Mouse (Mus musculus) neural tube, embryonic 11.5 days (tissue): ENCODE measurements at regions not wholly inside any gene's neighbourhood (a gene's known extent, or its start where the extent isn't known, plus 50 kb on each side); places are given as distances from the start of the nearest gene placed in this dataset.

Source experiments
- ATAC-seq: fragments of 200-750 bp; cut with Nextera tagmentation; 2 replicates; pipeline ENCODE4 v1.8.0; 2017; ENCODE audit warnings: moderate number of reproducible peaks, mild to moderate bottlenecking, moderate TSS enrichment, moderate library complexity; ENCODE audit not compliant: insufficient read depth, low FRiP score, low TSS enrichment
- DNase-seq: peaks from one replicate; pipeline ENCODE4 v3.0.0-alpha.2; 2015; ENCODE audit warnings: low spot score
- H3K27ac ChIP-seq: fragments of 300-500 bp; sonication (generic); 2 replicates; pipeline ENCODE4 v1.5.1; 2014; ENCODE audit warnings: low read depth, mild to moderate bottlenecking, low read length
- H3K27me3 ChIP-seq: fragments of 300-500 bp; sonication (generic); 2 replicates; pipeline ENCODE4 v1.6.1; 2014; ENCODE audit warnings: mild to moderate bottlenecking, low read length, mixed read lengths; ENCODE audit not compliant: control insufficient read depth, insufficient read depth
- H3K36me3 ChIP-seq: fragments of 300-500 bp; sonication (generic); 2 replicates; pipeline ENCODE4 v1.6.1; 2014; ENCODE audit warnings: mild to moderate bottlenecking, low read length, moderate library complexity, mixed read lengths; ENCODE audit not compliant: control insufficient read depth, insufficient read depth
- H3K4me1 ChIP-seq: fragments of 300-500 bp; sonication (generic); 2 replicates; pipeline ENCODE4 v1.6.1; 2014; ENCODE audit warnings: low read length, mixed read lengths; ENCODE audit not compliant: control insufficient read depth, insufficient read depth
- H3K4me2 ChIP-seq: fragments of 300-500 bp; sonication (generic); 2 replicates; pipeline ENCODE4 v1.6.1; 2014; ENCODE audit warnings: low read depth, mild to moderate bottlenecking, moderate library complexity
- H3K4me3 ChIP-seq: fragments of 300-500 bp; sonication (generic); 2 replicates; pipeline ENCODE4 v1.5.1; 2014; ENCODE audit warnings: low read depth, low read length
- H3K9ac ChIP-seq: fragments of 300-500 bp; sonication (generic); 2 replicates; pipeline ENCODE4 v1.6.1; 2014; ENCODE audit warnings: mild to moderate bottlenecking, low read length
- H3K9me3 ChIP-seq: fragments of 300-500 bp; sonication (generic); 2 replicates; pipeline ENCODE4 v1.6.1; 2016; ENCODE audit warnings: low read length; ENCODE audit not compliant: control insufficient read depth
- WGBS: fragments of 180-500 bp; shearing (Covaris S2); extraction: QIAGEN DNeasy Blood & Tissue Kit; methylation state at CpG from one replicate; pipeline ENCODE4 v1.1.7; 2014; 5-methylcytosine and 5-hydroxymethylcytosine counted together

DNA sequence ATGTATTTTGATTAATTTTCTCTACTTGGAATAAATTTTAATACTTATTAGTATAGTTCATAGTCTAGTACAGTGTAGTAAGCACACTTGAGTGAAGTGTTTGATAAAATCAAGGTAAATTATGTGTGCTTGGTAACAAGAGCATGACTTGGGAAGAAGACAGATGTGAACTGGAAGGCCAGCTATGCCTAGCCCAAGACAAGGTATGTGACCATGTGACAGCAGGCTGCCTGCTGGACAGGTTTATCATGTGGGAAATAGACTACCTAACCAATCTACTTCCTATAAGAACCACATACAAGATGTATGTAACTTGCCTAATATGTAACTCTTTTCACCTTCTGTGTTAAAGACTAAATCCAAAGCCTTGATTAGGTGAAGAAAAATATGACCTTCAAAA, 122.5 kb downstream of the Areg start:
- DNase-seq (no peak), ATAC-seq (no peak)
- no peak overlapping the region for H3K27ac ChIP-seq
- H3K9ac ChIP-seq, result no peak overlapping the region
- H3K36me3 ChIP-seq, result no peaks in the 10 kb centered on the region
- H3K4me3 ChIP-seq, result no peak overlapping the region
- no peak overlapping the region for H3K4me2 ChIP-seq
- H3K9me3 ChIP-seq, result no peaks in the 10 kb centered on the region
- no peaks in the 10 kb centered on the region for H3K27me3 ChIP-seq
- no peaks in the 10 kb centered on the region for H3K4me1 ChIP-seq

DNA sequence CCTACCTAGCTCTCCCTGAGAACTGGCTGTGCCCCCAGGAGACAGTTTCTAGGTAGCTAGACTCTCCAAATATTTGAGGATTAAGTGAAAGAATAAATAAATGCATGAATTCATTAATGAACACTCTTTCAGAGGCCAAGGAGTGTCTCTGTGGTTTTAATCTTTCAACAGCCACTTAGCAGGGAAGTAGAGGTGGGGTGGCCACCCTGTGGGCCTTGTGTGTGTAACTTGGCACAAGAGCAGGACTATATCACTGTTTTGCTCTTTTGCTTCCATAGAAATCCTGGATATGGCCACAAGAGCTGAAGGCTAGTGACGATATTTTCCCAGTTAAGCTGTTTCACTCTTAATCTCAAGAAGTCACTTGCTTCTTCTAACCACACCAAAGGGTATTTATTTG, 123.1 kb downstream of the Areg start:
- 100% methylated on average over 1 of the region's 1 CpGs for WGBS
- no peaks in the 10 kb centered on the region for H3K27me3 ChIP-seq
- ATAC-seq, result no peak

DNA sequence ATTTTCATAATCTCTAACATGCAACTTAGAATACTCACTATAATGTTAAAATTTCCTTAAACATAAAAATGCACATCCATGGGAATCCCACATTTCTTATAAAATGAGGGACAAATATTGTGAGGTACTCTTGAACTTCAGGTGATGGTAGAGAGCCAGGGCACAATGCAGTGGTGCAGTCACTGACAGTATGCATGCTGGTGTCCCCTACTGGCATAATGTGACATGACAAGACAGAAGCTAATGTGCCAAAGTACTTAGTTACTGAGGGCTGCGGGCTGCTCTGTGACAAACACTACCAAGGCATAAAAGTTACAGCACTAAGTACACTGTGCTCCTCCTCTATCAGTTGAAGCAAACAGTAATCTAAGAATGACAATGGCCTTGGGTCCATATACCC, 131.3 kb downstream of the Areg start:
- DNase-seq (no peak), ATAC-seq (no peak)

More for the DNA sequence above, 123.1 kb downstream of the Areg start:
- H3K36me3 ChIP-seq, result no peaks in the 10 kb centered on the region
- H3K9ac ChIP-seq, result no peak overlapping the region
- H3K4me3 ChIP-seq, result no peak overlapping the region
- no peaks in the 10 kb centered on the region for H3K4me1 ChIP-seq
- no peak overlapping the region for H3K27ac ChIP-seq
- no peaks in the 10 kb centered on the region for H3K9me3 ChIP-seq
- no peak for DNase-seq
- no peak overlapping the region for H3K4me2 ChIP-seq

DNA sequence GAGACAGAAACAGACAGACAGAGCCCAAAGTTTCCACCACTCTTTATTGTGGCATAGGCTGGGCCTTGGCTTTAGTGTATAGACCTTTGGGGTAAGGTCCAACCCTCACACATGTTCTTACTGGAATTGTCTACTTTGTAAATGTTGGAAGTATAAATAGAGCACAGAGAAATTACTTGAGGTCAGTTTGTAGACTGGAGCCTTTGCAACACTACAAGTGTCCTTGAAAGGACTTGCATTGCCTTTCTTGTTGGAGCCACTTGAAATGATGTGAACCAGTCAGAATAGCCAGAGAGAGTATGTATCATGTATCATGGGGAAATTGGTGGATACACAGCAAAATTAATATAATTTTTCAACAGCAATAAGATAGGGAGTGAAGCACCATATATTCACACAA, 131.4 kb downstream of the Btc start:
- Histone ChIP-seq H3K4me1 (no peaks in the 10 kb centered on the region), H3K9ac (no peak overlapping the region), H3K36me3 (no peaks in the 10 kb centered on the region), H3K4me2 (no peak overlapping the region), H3K27me3 (no peaks in the 10 kb centered on the region), H3K4me3 (no peak overlapping the region), H3K9me3 (no peaks in the 10 kb centered on the region), H3K27ac (no peak overlapping the region)
- no peak for ATAC-seq
- no peak for DNase-seq

More for the DNA sequence above, 131.3 kb downstream of the Areg start:
- H3K27me3 ChIP-seq, result no peaks in the 10 kb centered on the region
- WGBS, result 70% methylated on average over 1 of the region's 1 CpGs
- no peak overlapping the region for H3K27ac ChIP-seq
- no peaks in the 10 kb centered on the region for H3K9me3 ChIP-seq
- H3K4me3 ChIP-seq, result no peak overlapping the region
- H3K4me2 ChIP-seq, result no peak overlapping the region
- H3K9ac ChIP-seq, result no peak overlapping the region
- H3K36me3 ChIP-seq, result no peaks in the 10 kb centered on the region
- no peaks in the 10 kb centered on the region for H3K4me1 ChIP-seq

DNA sequence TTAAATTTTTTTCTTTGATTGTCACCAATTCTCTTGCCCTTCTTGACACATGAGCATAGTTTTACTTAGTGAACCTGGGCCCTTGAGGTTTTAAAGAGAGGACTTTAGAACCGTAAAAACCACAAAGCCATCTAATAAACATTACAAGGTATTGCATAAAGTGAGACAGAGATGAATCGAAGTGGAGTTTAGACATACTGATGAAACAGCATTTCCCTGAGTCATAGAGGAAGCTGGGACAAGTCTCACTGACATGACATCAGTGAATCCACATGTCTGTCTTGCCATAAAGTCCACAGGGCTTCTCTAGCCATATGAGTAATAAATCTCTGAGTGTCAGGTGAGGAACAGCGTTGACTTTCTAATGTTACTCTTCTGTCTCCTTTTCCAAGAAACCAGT, 128.4 kb downstream of the Btc start:
- H3K27ac ChIP-seq, result no peak overlapping the region
- ATAC-seq (no peak), DNase-seq (no peak)
- H3K36me3 ChIP-seq, result no peaks in the 10 kb centered on the region
- no peak overlapping the region for H3K9ac ChIP-seq
- H3K27me3 ChIP-seq, result no peaks in the 10 kb centered on the region
- WGBS, result 88% methylated on average over 3 of the region's 3 CpGs
- H3K4me1 ChIP-seq, result no peaks in the 10 kb centered on the region
- H3K4me3 ChIP-seq, result no peak overlapping the region
- H3K4me2 ChIP-seq, result no peak overlapping the region
- H3K9me3 ChIP-seq, result no peaks in the 10 kb centered on the region

DNA sequence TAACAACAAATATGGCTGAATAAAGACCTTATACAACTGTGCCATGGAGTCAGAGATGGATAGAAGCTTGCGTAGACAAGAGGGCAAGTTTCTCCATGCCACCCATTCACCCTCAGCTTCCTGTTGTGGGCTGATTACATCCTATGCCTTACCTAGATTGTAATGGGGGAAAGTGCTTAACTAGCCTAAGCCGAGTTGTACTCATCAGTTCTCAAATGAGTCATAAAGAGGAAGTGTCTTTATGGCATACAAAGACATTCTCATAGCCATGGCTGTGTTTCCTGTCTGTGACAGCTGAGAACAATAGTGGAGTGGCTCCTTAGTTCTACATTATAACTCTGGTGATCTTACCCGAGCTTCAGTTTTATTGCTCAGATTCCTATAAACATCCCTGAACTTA, 124.3 kb downstream of the Btc start:
- H3K4me1 ChIP-seq, result no peaks in the 10 kb centered on the region
- DNase-seq (no peak), ATAC-seq (no peak)
- H3K4me3 ChIP-seq, result no peak overlapping the region
- no peak overlapping the region for H3K27ac ChIP-seq
- H3K9me3 ChIP-seq, result no peaks in the 10 kb centered on the region
- H3K36me3 ChIP-seq, result no peaks in the 10 kb centered on the region
- no peaks in the 10 kb centered on the region for H3K27me3 ChIP-seq
- no peak overlapping the region for H3K4me2 ChIP-seq
- H3K9ac ChIP-seq, result no peak overlapping the region
- WGBS, result 77% methylated on average over 3 of the region's 3 CpGs

DNA sequence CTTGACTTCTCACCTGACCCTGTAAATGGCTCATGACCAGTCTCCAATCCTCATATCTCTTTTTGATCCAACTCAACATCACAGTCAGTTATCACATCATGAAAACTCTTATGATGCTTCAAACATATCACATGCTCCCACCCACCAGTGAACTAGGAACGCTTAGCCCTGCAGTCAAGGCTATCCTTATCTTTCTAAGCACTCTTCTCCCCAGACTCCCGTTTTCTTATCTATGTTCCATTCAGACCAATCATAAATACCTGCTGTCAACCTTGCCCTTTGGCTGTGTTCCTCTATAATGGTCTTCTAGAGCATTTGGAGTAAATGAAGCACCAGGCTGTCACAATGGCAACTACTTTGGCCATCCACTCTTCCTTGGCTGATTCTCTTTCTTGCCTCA, 123.3 kb downstream of the Btc start:
- H3K27ac ChIP-seq, result no peak overlapping the region
- ATAC-seq (no peak), DNase-seq (no peak)
- no peaks in the 10 kb centered on the region for H3K27me3 ChIP-seq
- H3K9ac ChIP-seq, result no peak overlapping the region
- H3K4me2 ChIP-seq, result no peak overlapping the region
- no peaks in the 10 kb centered on the region for H3K9me3 ChIP-seq
- H3K4me3 ChIP-seq, result no peak overlapping the region
- WGBS, result 88% methylated on average over 2 of the region's 2 CpGs
- H3K36me3 ChIP-seq, result no peaks in the 10 kb centered on the region
- H3K4me1 ChIP-seq, result no peaks in the 10 kb centered on the region

DNA sequence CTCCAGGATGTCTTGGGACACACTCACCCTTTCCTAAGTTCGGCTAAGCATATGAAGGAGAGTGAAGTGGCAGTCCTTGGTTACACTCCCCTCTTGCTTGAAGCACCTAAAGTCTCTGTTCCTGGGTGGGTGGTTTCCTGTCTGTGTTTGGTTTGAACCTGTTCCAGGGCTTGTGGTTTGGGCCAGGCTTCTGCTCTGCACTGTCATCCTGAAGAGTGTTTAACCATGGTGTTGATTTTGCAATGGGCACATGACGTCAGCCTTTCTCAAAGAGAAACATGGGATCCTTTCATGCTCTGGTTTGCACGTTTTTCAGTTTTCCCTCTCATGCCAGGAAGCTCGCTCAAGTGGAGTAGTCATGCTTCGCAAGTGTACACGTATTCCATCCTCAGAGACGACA, 119.8 kb downstream of the Btc start:
- 89% methylated on average over 7 of the region's 7 CpGs for WGBS
- H3K9me3 ChIP-seq, result no peaks in the 10 kb centered on the region
- H3K4me3 ChIP-seq, result no peak overlapping the region
- no peaks in the 10 kb centered on the region for H3K4me1 ChIP-seq
- DNase-seq (no peak), ATAC-seq (no peak)
- no peak overlapping the region for H3K27ac ChIP-seq
- no peaks in the 10 kb centered on the region for H3K36me3 ChIP-seq
- no peak overlapping the region for H3K4me2 ChIP-seq
- H3K27me3 ChIP-seq, result no peaks in the 10 kb centered on the region
- H3K9ac ChIP-seq, result no peak overlapping the region

DNA sequence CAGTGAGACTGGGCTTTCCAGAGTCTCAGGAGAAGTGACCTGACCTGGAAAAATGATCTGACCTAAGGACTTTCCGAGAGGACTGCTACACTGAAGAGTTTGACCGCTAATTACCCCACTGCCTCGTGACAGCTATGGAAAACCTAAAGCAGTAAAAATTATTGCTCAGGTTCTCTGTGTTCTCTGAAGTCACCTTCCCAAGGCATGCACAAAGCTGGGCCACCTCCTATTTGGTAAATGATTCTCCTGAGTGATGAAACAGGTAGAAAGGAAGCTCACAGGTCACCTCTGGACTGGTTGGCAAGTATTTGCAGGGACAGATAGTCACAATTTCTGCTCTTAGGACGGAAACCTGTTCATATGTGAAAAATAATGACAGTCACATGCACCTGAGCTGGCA, 109.7 kb downstream of the Btc start:
- Histone ChIP-seq H3K9me3 (no peaks in the 10 kb centered on the region), H3K4me1 (no peaks in the 10 kb centered on the region), H3K27ac (no peak overlapping the region), H3K9ac (no peak overlapping the region), H3K4me2 (no peak overlapping the region), H3K36me3 (no peaks in the 10 kb centered on the region), H3K27me3 (no peaks in the 10 kb centered on the region), H3K4me3 (no peak overlapping the region)
- DNase-seq (no peak), ATAC-seq (no peak)
- WGBS, result 67% methylated on average over 4 of the region's 4 CpGs
